Mouse (Mus musculus) myocyte (in vitro differentiated cells): ENCODE results near the gene Fto. TPM values are rescaled to one million over a fixed set of nuclear protein-coding genes. Genes with fewer than 3 reads are reported as not detected.

ENCODE experiments used
- H3K27me3 ChIP-seq: one replicate; pipeline ENCODE4 v1.6.1; 2011; ENCODE audit not compliant: control insufficient read depth, insufficient read depth, insufficient read length
- H3K36me3 ChIP-seq: one replicate; pipeline ENCODE4 v1.6.1; 2011; ENCODE audit not compliant: control insufficient read depth, insufficient read depth
- H3K4me2 ChIP-seq: one replicate; pipeline ENCODE4 v1.6.1; 2011; ENCODE audit warnings: low read depth, control low read depth
- H3K4me3 ChIP-seq: one replicate; pipeline ENCODE4 v1.5.1; 2011; ENCODE audit warnings: mild to moderate bottlenecking, control low read depth, moderate library complexity
- H3K79me2 ChIP-seq: one replicate; pipeline ENCODE4 v1.6.1; 2011; ENCODE audit not compliant: control insufficient read depth, insufficient read depth
- H3ac ChIP-seq: one replicate; pipeline ENCODE4 v1.6.1; 2011; ENCODE audit not compliant: control insufficient read depth, insufficient read length
- CEBPB ChIP-seq: IDR thresholded peaks from 2 replicates; pipeline ENCODE4 v1.6.1; 2011; ENCODE audit warnings: mild to moderate bottlenecking, moderate library complexity; ENCODE audit not compliant: poor library complexity, insufficient read depth, severe bottlenecking
- E2F4 ChIP-seq: IDR thresholded peaks from one replicate; pipeline ENCODE4 v1.6.1; 2011; ENCODE audit warnings: mild to moderate bottlenecking, control low read depth, moderate library complexity; ENCODE audit not compliant: insufficient read depth
- MAX ChIP-seq: IDR thresholded peaks from one replicate; pipeline ENCODE4 v1.6.1; 2011; ENCODE audit warnings: low read depth, mild to moderate bottlenecking, control low read depth
- MYOD1 ChIP-seq, 3 experiments: IDR thresholded peaks; one replicate each; pipeline ENCODE4 v1.6.1; 2011; ENCODE audit warnings: control low read depth in 2 of 3, low read depth in 2 of 3, mild to moderate bottlenecking in 2 of 3, moderate library complexity in 1 of 3; ENCODE audit not compliant: insufficient read length in 2 of 3, control insufficient read depth in 1 of 3
- MYOG ChIP-seq, 3 experiments: IDR thresholded peaks; one replicate each; pipeline ENCODE4 v1.6.1; 2011; ENCODE audit warnings: control low read depth in 2 of 3, low read depth in 2 of 3, mild to moderate bottlenecking in 2 of 3; ENCODE audit not compliant: insufficient read length in 2 of 3, control insufficient read depth in 1 of 3, insufficient read depth in 1 of 3
- POLR2A ChIP-seq: IDR thresholded peaks from one replicate; pipeline ENCODE4 v1.6.1; 2011; ENCODE audit warnings: low read depth, mild to moderate bottlenecking, control low read depth, moderate library complexity; ENCODE audit not compliant: insufficient read length
- POLR2AphosphoS2 ChIP-seq: IDR thresholded peaks from one replicate; pipeline ENCODE4 v1.6.1; 2011; ENCODE audit warnings: low read depth, control low read depth; ENCODE audit not compliant: insufficient read length
- REST ChIP-seq: IDR thresholded peaks from one replicate; pipeline ENCODE4 v1.6.1; 2011; ENCODE audit warnings: mild to moderate bottlenecking, control low read depth, moderate library complexity; ENCODE audit not compliant: insufficient read depth, insufficient read length
- SRF ChIP-seq: IDR thresholded peaks from one replicate; pipeline ENCODE4 v1.6.1; 2011; ENCODE audit warnings: low read depth; ENCODE audit not compliant: control insufficient read depth, insufficient read length
- TCF12 ChIP-seq: IDR thresholded peaks from one replicate; pipeline ENCODE4 v1.6.1; 2011; ENCODE audit warnings: mild to moderate bottlenecking, control low read depth; ENCODE audit not compliant: poor library complexity, insufficient read depth, severe bottlenecking
- TCF3 ChIP-seq: IDR thresholded peaks from one replicate; pipeline ENCODE4 v1.6.1; 2011; ENCODE audit warnings: low read depth, control low read depth; ENCODE audit not compliant: insufficient read length
- USF1 ChIP-seq: IDR thresholded peaks from one replicate; pipeline ENCODE4 v1.6.1; 2011; ENCODE audit warnings: low read depth, mild to moderate bottlenecking, control low read depth, moderate library complexity
- polyA plus RNA-seq: library from polyadenylated mRNA; unstranded; fragments of >200 nt; fragmentation: generic; extraction: Trizol; gene quantifications from one replicate; pipeline ENCODE4 v1.2.1, GENCODE M21; 2012; ENCODE audit warnings: missing spikeins

Gene Fto
- polyA plus RNA-seq, 1 experiment: 74.1 TPM

GRCm38 (mm10) chr8:91501960-91502600, 188.8 kb downstream of the Fto start:
- no peaks in the 10 kb centered on the region for H3K79me2 ChIP-seq

DNA sequence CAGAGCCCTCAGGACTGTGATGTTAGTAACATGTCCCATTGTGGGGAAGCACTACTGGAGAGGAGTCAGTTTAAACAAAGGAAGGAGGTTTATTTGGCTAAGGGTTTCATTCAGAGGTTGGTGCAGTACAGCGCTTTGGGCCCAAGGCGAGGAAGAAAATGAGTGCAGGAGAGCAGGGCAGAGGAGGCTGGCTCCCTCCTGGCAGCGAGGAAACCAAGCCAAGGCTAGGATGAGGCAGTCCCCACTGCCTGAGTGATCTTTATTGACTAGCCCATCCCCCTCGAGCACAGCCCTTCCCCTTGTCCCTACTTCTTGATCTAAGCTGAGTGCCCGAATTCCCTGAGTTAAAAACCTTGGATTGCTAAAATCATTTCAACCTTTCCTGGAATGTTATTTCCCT, 189.5 kb downstream of the Fto start:
- no peak overlapping the region for H3K4me3 ChIP-seq
- no peak overlapping the region for H3K4me2 ChIP-seq
- H3K27me3 ChIP-seq: no peaks in the 10 kb centered on the region
- TF ChIP-seq MYOG (IDR thresholded peaks at IDR 0.05; ENCODE audit: control insufficient read depth in 1 of 3, insufficient read depth in 1 of 3, insufficient read length in 2 of 3, low read depth in 2 of 3): no peak
- no peak for TF ChIP-seq CEBPB
- TF ChIP-seq REST: no peak
- no peak for TF ChIP-seq MAX
- TF ChIP-seq SRF: no peak
- no peak for TF ChIP-seq TCF3
- no peak for TF ChIP-seq E2F4
- TF ChIP-seq TCF12: no peak
- no peak for TF ChIP-seq MYOD1 (IDR thresholded peaks at IDR 0.05; ENCODE audit: control insufficient read depth in 1 of 3, insufficient read length in 2 of 3, low read depth in 2 of 3)
- no peaks in the 10 kb centered on the region for H3K79me2 ChIP-seq
- no peaks in the 10 kb centered on the region for H3K36me3 ChIP-seq
- no peak overlapping the region for H3ac ChIP-seq

More at GRCm38 (mm10) chr8:91501960-91502600, 188.8 kb downstream of the Fto start:
- H3K36me3 ChIP-seq: no peaks in the 10 kb centered on the region
- no peak for TF ChIP-seq MYOD1 (IDR thresholded peaks at IDR 0.05; ENCODE audit: control insufficient read depth in 1 of 3, insufficient read length in 2 of 3, low read depth in 2 of 3)
- no peak for TF ChIP-seq TCF3
- TF ChIP-seq SRF: no peak
- no peak for TF ChIP-seq POLR2AphosphoS2
- no peak for TF ChIP-seq REST
- no peak for TF ChIP-seq POLR2A
- no peak for TF ChIP-seq TCF12
- no peak for TF ChIP-seq USF1
- no peak for TF ChIP-seq MYOG (IDR thresholded peaks at IDR 0.05; ENCODE audit: control insufficient read depth in 1 of 3, insufficient read depth in 1 of 3, insufficient read length in 2 of 3, low read depth in 2 of 3)
- no peak for TF ChIP-seq MAX
- TF ChIP-seq CEBPB: no peak
- no peak for TF ChIP-seq E2F4
- H3K27me3 ChIP-seq: no peaks in the 10 kb centered on the region
- no peak overlapping the region for H3K4me3 ChIP-seq
- H3K4me2 ChIP-seq: no peak overlapping the region
- no peak overlapping the region for H3ac ChIP-seq

GRCm38 (mm10) chr8:91504360-91504759, 191.0 kb downstream of the Fto start:
- no peak overlapping the region for H3ac ChIP-seq
- H3K27me3 ChIP-seq: no peaks in the 10 kb centered on the region
- no peak overlapping the region for H3K4me3 ChIP-seq
- no peaks in the 10 kb centered on the region for H3K79me2 ChIP-seq
- H3K36me3 ChIP-seq: no peaks in the 10 kb centered on the region
- TF ChIP-seq CEBPB (no peak), POLR2A (no peak), TCF12 (no peak), TCF3 (no peak), E2F4 (no peak), USF1 (no peak), POLR2AphosphoS2 (no peak), REST (no peak), SRF (no peak), MAX (no peak), MYOD1 (IDR thresholded peaks at IDR 0.05; ENCODE audit: control insufficient read depth in 1 of 3, insufficient read length in 2 of 3, low read depth in 2 of 3) (no peak), MYOG (IDR thresholded peaks at IDR 0.05; ENCODE audit: control insufficient read depth in 1 of 3, insufficient read depth in 1 of 3, insufficient read length in 2 of 3, low read depth in 2 of 3) (no peak)
- H3K4me2 ChIP-seq: no peak overlapping the region

DNA sequence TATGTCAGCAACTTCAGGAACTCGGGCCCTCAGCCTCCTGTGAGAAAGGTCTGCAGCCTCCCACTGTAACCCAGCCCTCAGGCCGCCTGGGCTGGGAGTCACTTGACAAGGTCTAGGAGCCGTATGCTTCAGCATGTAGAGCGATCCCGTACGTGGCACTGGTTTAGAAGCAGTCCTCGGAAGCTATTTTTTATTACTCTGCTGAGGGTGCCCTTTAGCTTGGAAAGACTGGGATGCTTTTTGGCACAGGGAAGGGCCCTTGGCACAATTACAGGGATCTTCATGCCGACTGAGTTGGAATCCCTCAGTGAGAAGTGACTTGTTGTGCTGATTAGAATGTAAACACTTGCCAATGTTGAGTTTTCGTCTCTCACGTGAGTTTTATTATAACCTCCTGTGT, 191.6 kb downstream of the Fto start:
- TF ChIP-seq MYOG (IDR thresholded peaks at IDR 0.05; ENCODE audit: control insufficient read depth in 1 of 3, insufficient read depth in 1 of 3, insufficient read length in 2 of 3, low read depth in 2 of 3) (no peak), TCF12 (no peak), USF1 (no peak), CEBPB (no peak)
- no peaks in the 10 kb centered on the region for H3K36me3 ChIP-seq
- H3K4me2 ChIP-seq: no peak overlapping the region
- H3ac ChIP-seq: no peak overlapping the region
- H3K4me3 ChIP-seq: no peak overlapping the region
- H3K27me3 ChIP-seq: no peaks in the 10 kb centered on the region
- H3K79me2 ChIP-seq: no peaks in the 10 kb centered on the region

- no peaks in the 10 kb centered on the region for H3K79me2 ChIP-seq
- H3K4me3 ChIP-seq: no peak overlapping the region
- H3K36me3 ChIP-seq: no peaks in the 10 kb centered on the region
- TF ChIP-seq MYOD1 (IDR thresholded peaks at IDR 0.05; ENCODE audit: control insufficient read depth in 1 of 3, insufficient read length in 2 of 3, low read depth in 2 of 3) (no peak), MYOG (IDR thresholded peaks at IDR 0.05; ENCODE audit: control insufficient read depth in 1 of 3, insufficient read depth in 1 of 3, insufficient read length in 2 of 3, low read depth in 2 of 3) (no peak), MAX (no peak)
- H3K27me3 ChIP-seq: no peaks in the 10 kb centered on the region
- H3ac ChIP-seq: no peak overlapping the region
- H3K4me2 ChIP-seq: no peak overlapping the region
These were observed 192.2 kb downstream of the Fto start for GRCm38 (mm10) chr8:91505411-91505954.
